Mouse (Mus musculus) midbrain, postnatal 0 days (tissue): ENCODE measurements around the gene Taf1a. TPM values are rescaled to one million over a fixed set of nuclear protein-coding genes. Genes with fewer than 3 reads are reported as not detected.
"Not testable (repeated sequence)": the region's sequence is repeated elsewhere in the genome, so short reads cannot be mapped to it uniquely, and the experiment has no call there.

ENCODE experiments used
- ATAC-seq: fragments of 200-750 bp; cut with Nextera tagmentation; 2 replicates; pipeline ENCODE4 v1.8.0; 2017; ENCODE audit warnings: moderate number of reproducible peaks, mild to moderate bottlenecking, moderate TSS enrichment, moderate library complexity; ENCODE audit not compliant: low FRiP score
- DNase-seq: peaks from one replicate; pipeline ENCODE4 v3.0.0-alpha.2; 2015; ENCODE audit warnings: low spot score
- H3K27ac ChIP-seq: fragments of 300-500 bp; sonication (generic); 2 replicates; pipeline ENCODE4 v1.5.1; 2014; ENCODE audit warnings: low read depth, mild to moderate bottlenecking, low read length, mixed read lengths
- H3K27me3 ChIP-seq: fragments of 300-500 bp; sonication (generic); 2 replicates; pipeline ENCODE4 v1.6.1; 2014; ENCODE audit warnings: low read length, control low read depth, mixed read lengths; ENCODE audit not compliant: insufficient read depth
- H3K36me3 ChIP-seq: fragments of 300-500 bp; sonication (generic); 2 replicates; pipeline ENCODE4 v1.6.1; 2014; ENCODE audit warnings: low read length, control low read depth, mixed read lengths; ENCODE audit not compliant: insufficient read depth
- H3K4me1 ChIP-seq: fragments of 300-500 bp; sonication (generic); 2 replicates; pipeline ENCODE4 v1.6.1; 2014; ENCODE audit warnings: mild to moderate bottlenecking, control low read depth, antibody characterized with exemption, low read length, mixed read lengths; ENCODE audit not compliant: insufficient read depth
- H3K4me2 ChIP-seq: fragments of 300-500 bp; sonication (generic); 2 replicates; pipeline ENCODE4 v1.6.1; 2014; ENCODE audit warnings: low read depth, mild to moderate bottlenecking, low read length, mixed read lengths; ENCODE audit not compliant: poor library complexity, severe bottlenecking
- H3K4me3 ChIP-seq: fragments of 300-500 bp; sonication (generic); 2 replicates; pipeline ENCODE4 v1.5.1; 2014; ENCODE audit warnings: low read depth, mild to moderate bottlenecking, low read length, moderate library complexity
- H3K9ac ChIP-seq: fragments of 300-500 bp; sonication (generic); replicated peaks from 2 replicates; pipeline ENCODE4 v1.6.1; 2014; ENCODE audit warnings: mild to moderate bottlenecking, low read length, moderate library complexity, mixed read lengths; ENCODE audit not compliant: poor library complexity, severe bottlenecking
- H3K9me3 ChIP-seq: fragments of 300-500 bp; sonication (generic); 2 replicates; pipeline ENCODE4 v1.6.1; 2016; ENCODE audit warnings: low read length, control low read depth
- CTCF ChIP-seq: IDR thresholded peaks from 2 replicates; pipeline ENCODE4 v1.5.1; 2016; ENCODE audit warnings: antibody characterized with exemption, mild to moderate bottlenecking
- WGBS: fragments of 180-500 bp; shearing (Covaris S2); extraction: QIAGEN DNeasy Blood & Tissue Kit; methylation state at CpG from one replicate; pipeline ENCODE4 v1.1.7; 2014; 5-methylcytosine and 5-hydroxymethylcytosine counted together
- polyA plus RNA-seq: library from polyadenylated mRNA; unstranded; fragments of >200 nt; fragmentation: Nextera tagmentation; extraction: Ambion mirVana; gene quantifications from 2 replicates; pipeline ENCODE4 v1.2.1, GENCODE M21; 2015
- total RNA-seq: library from RNA; depleted of rRNA; stranded (reverse); fragments of >200 nt; gene quantifications from 2 replicates; pipeline ENCODE4 v1.2.3, GENCODE M21; 2014; rRNA removed

Taf1a gene
- total RNA-seq (13.6 and 17.6 TPM in 2 replicates), polyA plus RNA-seq (10.2 and 10.3 TPM in 2 replicates)

- Histone ChIP-seq H3K4me3 (peak within 1 kb of the TSS; percentile 68), H3K9me3 (no peaks in the 10 kb centered on the region), H3K27me3 (peaks cover 20% of the 10 kb centered on the region), H3K4me1 (peaks cover 5% of the 10 kb centered on the region; the same call in 1 of the 2 replicates), H3K36me3 (no peaks in the 10 kb centered on the region), H3K4me2 (peak within 1 kb of the TSS; percentile 68), H3K9ac (peak within 1 kb of the TSS; percentile 39; the same call in 1 of the 2 replicates), H3K27ac (peak within 1 kb of the TSS; percentile 57)
- ATAC-seq (peak; percentile 99), DNase-seq (peak; percentile 98)
- TF ChIP-seq CTCF = no peak
- WGBS = 5% methylated on average over 44 of the region's 44 CpGs
Measured at GRCm38 (mm10) chr1:183388426-183389406, at the start of gene Taf1a. Taf1a (plus strand) TSS chr1:183388981.

- H3K36me3 ChIP-seq = peaks cover 17% of the 10 kb centered on the region
- not testable (repeated sequence) for H3K4me2 ChIP-seq, DNase-seq, ATAC-seq, H3K9ac ChIP-seq, H3K4me1 ChIP-seq, H3K27me3 ChIP-seq, H3K27ac ChIP-seq, H3K4me3 ChIP-seq, H3K9me3 ChIP-seq
- 100% methylated on average over 1 of the region's 1 CpGs for WGBS
Measured at GRCm38 (mm10) chr1:183342902-183343301, 45.9 kb upstream of the Taf1a start.

- under 1% methylated on average over 68 of the region's 72 CpGs for WGBS
- no peak for TF ChIP-seq CTCF
Measured at GRCm38 (mm10) chr1:183344886-183345816, 43.6 kb upstream of the Taf1a start.

GRCm38 (mm10) chr1:183345817-183346195 is 43.0 kb upstream of the Taf1a start:
- peak overlapping the region; percentile 94 for H3K9ac ChIP-seq
- DNase-seq (no peak), ATAC-seq (peak; percentile 27)
- 7% methylated on average over 10 of the region's 10 CpGs for WGBS
- no peaks in the 10 kb centered on the region for H3K27me3 ChIP-seq
- no peak for TF ChIP-seq CTCF
- peaks cover 4% of the 10 kb centered on the region; the same call in 1 of the 2 replicates for H3K4me1 ChIP-seq
- H3K4me3 ChIP-seq = peak overlapping the region; percentile 99
- H3K9me3 ChIP-seq = no peaks in the 10 kb centered on the region
- peak overlapping the region; percentile 79 for H3K4me2 ChIP-seq
- peak overlapping the region; percentile 87 for H3K27ac ChIP-seq
- peaks cover 18% of the 10 kb centered on the region for H3K36me3 ChIP-seq

More at GRCm38 (mm10) chr1:183344886-183345816, 43.6 kb upstream of the Taf1a start:
- Histone ChIP-seq H3K4me1 (peaks cover 4% of the 10 kb centered on the region; the same call in 1 of the 2 replicates), H3K4me2 (peak overlapping the region; percentile 79), H3K36me3 (peaks cover 21% of the 10 kb centered on the region), H3K4me3 (peak overlapping the region; percentile 99), H3K9me3 (no peaks in the 10 kb centered on the region), H3K27ac (peak overlapping the region; percentile 87), H3K27me3 (no peaks in the 10 kb centered on the region), H3K9ac (peak overlapping the region; percentile 94)
- ATAC-seq (peak; percentile 98), DNase-seq (peak; percentile 94)

GRCm38 (mm10) chr1:183349840-183350239 is 38.9 kb upstream of the Taf1a start:
- 22% methylated on average over 6 of the region's 6 CpGs for WGBS
- H3K36me3 ChIP-seq = peaks cover 27% of the 10 kb centered on the region

More at GRCm38 (mm10) chr1:183349840-183350239, 38.9 kb upstream of the Taf1a start:
- DNase-seq = peak; percentile 89
- Histone ChIP-seq H3K27ac (no peak overlapping the region), H3K9ac (no peak overlapping the region), H3K9me3 (no peaks in the 10 kb centered on the region), H3K4me2 (no peak overlapping the region), H3K4me1 (peaks cover 4% of the 10 kb centered on the region; the same call in 1 of the 2 replicates), H3K4me3 (no peak overlapping the region), H3K27me3 (no peaks in the 10 kb centered on the region)
- TF ChIP-seq CTCF = peak; percentile 84
- no peak for ATAC-seq
